Mouse (Mus musculus) limb, embryonic 12.5 days (tissue): ENCODE data around the gene Plau. TPM values are rescaled to one million over a fixed set of nuclear protein-coding genes. Genes with fewer than 3 reads are reported as not detected.

Source experiments
- ATAC-seq: fragments of 200-750 bp; cut with Nextera tagmentation; 2 replicates; pipeline ENCODE4 v1.8.0; 2017; ENCODE audit warnings: low read depth, moderate TSS enrichment; ENCODE audit not compliant: insufficient number of reproducible peaks, insufficient read depth, low FRiP score, low TSS enrichment
- H3K27ac ChIP-seq: fragments of 300-500 bp; sonication (generic); 2 replicates; pipeline ENCODE4 v1.5.1; 2016; ENCODE audit warnings: mild to moderate bottlenecking, moderate library complexity
- H3K27me3 ChIP-seq: fragments of 300-500 bp; sonication (generic); 2 replicates; pipeline ENCODE4 v1.6.1; 2016; ENCODE audit warnings: mild to moderate bottlenecking, moderate library complexity
- H3K36me3 ChIP-seq: fragments of 300-500 bp; sonication (generic); 2 replicates; pipeline ENCODE4 v1.6.1; 2016; ENCODE audit warnings: mild to moderate bottlenecking, moderate library complexity
- H3K4me1 ChIP-seq: fragments of 300-500 bp; sonication (generic); replicated peaks from 2 replicates; pipeline ENCODE4 v1.6.1; 2016
- H3K4me2 ChIP-seq: fragments of 300-500 bp; sonication (generic); 2 replicates; pipeline ENCODE4 v1.6.1; 2016; ENCODE audit warnings: mild to moderate bottlenecking, moderate library complexity
- H3K4me3 ChIP-seq: fragments of 300-500 bp; sonication (generic); replicated peaks from 2 replicates; pipeline ENCODE4 v1.5.1; 2016; ENCODE audit warnings: mild to moderate bottlenecking
- H3K9ac ChIP-seq: fragments of 300-500 bp; sonication (generic); replicated peaks from 2 replicates; pipeline ENCODE4 v1.6.1; 2016; ENCODE audit warnings: mild to moderate bottlenecking, moderate library complexity
- H3K9me3 ChIP-seq: fragments of 300-500 bp; sonication (generic); 2 replicates; pipeline ENCODE4 v1.6.1; 2016; ENCODE audit warnings: mild to moderate bottlenecking, moderate library complexity
- WGBS: fragments of 180-500 bp; shearing (Covaris S2); methylation state at CpG from one replicate; pipeline ENCODE4 v1.1.7; 2016; 5-methylcytosine and 5-hydroxymethylcytosine counted together
- polyA plus RNA-seq: library from polyadenylated mRNA; unstranded; fragments of >200 nt; fragmentation: Nextera tagmentation; extraction: Ambion mirVana; gene quantifications from 2 replicates; pipeline ENCODE4 v1.2.1, GENCODE M21; 2016

Gene Plau
- polyA plus RNA-seq, 1 experiment from 2014 or later, result 0.64 TPM

DNA sequence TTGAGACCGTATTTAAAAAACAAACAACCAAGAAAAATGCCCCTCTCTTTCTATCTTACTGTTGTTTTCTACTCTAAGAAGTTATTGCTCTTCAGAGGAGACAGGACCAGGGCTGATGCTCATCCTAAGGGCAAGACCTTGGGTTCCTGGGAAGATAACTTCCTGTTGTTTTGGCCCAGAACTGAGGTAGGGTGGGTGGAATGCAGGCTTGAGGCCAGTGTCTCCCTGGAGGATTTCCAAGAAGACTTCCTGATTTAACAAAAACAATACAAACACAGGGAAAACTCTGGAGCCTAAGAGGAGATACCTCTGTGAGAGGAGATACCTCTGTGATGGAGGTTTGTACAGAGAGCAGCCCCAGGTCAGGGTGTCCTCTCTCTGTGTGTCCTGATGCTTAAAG lies 35.0 kb downstream of the Plau start:
- ATAC-seq, result no peak
- no peak overlapping the region for H3K4me3 ChIP-seq
- no peaks in the 10 kb centered on the region for H3K36me3 ChIP-seq
- H3K27ac ChIP-seq, result no peak overlapping the region
- no peak overlapping the region for H3K4me2 ChIP-seq
- no peaks in the 10 kb centered on the region for H3K4me1 ChIP-seq
- no peak overlapping the region for H3K9ac ChIP-seq
- H3K9me3 ChIP-seq, result no peaks in the 10 kb centered on the region
- 90% methylated on average over 1 of the region's 1 CpGs for WGBS
- H3K27me3 ChIP-seq, result no peaks in the 10 kb centered on the region

- H3K4me1 ChIP-seq, result no peaks in the 10 kb centered on the region
- no peaks in the 10 kb centered on the region for H3K36me3 ChIP-seq
- no peaks in the 10 kb centered on the region for H3K9me3 ChIP-seq
- ATAC-seq, result no peak
- peak overlapping the region; percentile 29; the same call in 1 of the 2 replicates for H3K27ac ChIP-seq
- 3% methylated on average over 8 of the region's 8 CpGs for WGBS
- no peak overlapping the region for H3K9ac ChIP-seq
- no peak overlapping the region for H3K4me2 ChIP-seq
- H3K27me3 ChIP-seq, result no peaks in the 10 kb centered on the region
- H3K4me3 ChIP-seq, result no peak overlapping the region
Measured at GRCm38 (mm10) chr14:20873307-20873706, 36.8 kb downstream of the Plau start.

DNA sequence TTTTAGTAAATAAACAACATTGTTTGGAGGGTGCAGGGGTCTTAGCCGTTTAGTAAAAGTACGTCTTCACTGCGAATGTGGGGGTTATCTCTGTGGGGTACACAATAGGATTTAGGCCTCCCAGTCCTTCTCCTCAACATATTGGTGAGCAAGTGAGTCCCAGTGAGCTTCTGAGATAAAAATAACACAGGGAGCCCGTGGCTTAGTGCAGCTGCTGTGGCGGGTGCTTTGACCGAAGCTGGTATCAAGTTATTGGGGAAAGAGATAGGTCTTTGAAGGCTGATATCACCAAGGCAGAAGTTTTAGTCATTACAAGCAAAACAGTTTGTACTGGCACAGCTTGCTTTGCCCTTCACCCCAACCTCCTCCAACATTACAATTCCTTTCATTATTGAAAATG lies 37.5 kb downstream of the Plau start:
- no peak for ATAC-seq
- no peaks in the 10 kb centered on the region for H3K27me3 ChIP-seq
- H3K36me3 ChIP-seq, result no peaks in the 10 kb centered on the region
- H3K4me2 ChIP-seq, result no peak overlapping the region
- no peaks in the 10 kb centered on the region for H3K9me3 ChIP-seq
- H3K4me1 ChIP-seq, result no peaks in the 10 kb centered on the region
- H3K9ac ChIP-seq, result no peak overlapping the region
- WGBS, result 47% methylated on average over 6 of the region's 6 CpGs
- H3K4me3 ChIP-seq, result no peak overlapping the region
- peak overlapping the region; percentile 29; the same call in 1 of the 2 replicates for H3K27ac ChIP-seq

DNA sequence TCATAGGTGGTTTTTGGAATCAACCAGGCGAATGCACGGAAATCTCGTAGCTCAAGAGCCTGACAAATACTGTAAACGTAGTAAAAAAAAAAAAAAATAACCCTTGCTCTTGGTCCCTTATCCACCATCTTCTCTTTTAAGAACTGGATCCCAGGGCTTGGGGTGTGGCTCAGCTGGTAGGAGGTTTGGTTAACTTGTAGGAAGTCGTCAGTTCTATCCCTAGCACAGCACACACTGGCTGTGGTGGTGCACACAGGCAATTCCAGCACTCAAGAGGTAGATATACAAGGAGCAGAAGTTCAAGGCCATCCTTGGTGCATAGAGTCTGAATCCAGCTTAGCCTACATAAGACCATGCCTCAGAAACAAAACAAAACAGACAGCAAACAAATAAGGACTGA lies 48.2 kb downstream of the Plau start:
- Histone ChIP-seq H3K4me2 (no peak overlapping the region), H3K27ac (0 out of 2 replicates have a peak overlapping the region, but pooled peaks have one; percentile 50)
- WGBS, result 83% methylated on average over 5 of the region's 5 CpGs

GRCm38 (mm10) chr14:20885091-20885888 lies 48.8 kb downstream of the Plau start:
- no peaks in the 10 kb centered on the region for H3K9me3 ChIP-seq
- H3K27me3 ChIP-seq, result no peaks in the 10 kb centered on the region
- ATAC-seq, result no peak
- H3K36me3 ChIP-seq, result no peaks in the 10 kb centered on the region
- no peak overlapping the region for H3K4me2 ChIP-seq
- H3K27ac ChIP-seq, result peak overlapping the region; percentile 50; the same call in 1 of the 2 replicates
- WGBS, result 39% methylated on average over 10 of the region's 10 CpGs
- H3K4me1 ChIP-seq, result peaks cover 20% of the 10 kb centered on the region
- no peak overlapping the region for H3K4me3 ChIP-seq
- H3K9ac ChIP-seq, result no peak overlapping the region; the same call in 1 of the 2 replicates

More for the DNA sequence above, 48.2 kb downstream of the Plau start:
- H3K36me3 ChIP-seq, result no peaks in the 10 kb centered on the region
- H3K4me1 ChIP-seq, result peaks cover 20% of the 10 kb centered on the region
- H3K9me3 ChIP-seq, result no peaks in the 10 kb centered on the region
- no peak overlapping the region for H3K9ac ChIP-seq
- no peak overlapping the region for H3K4me3 ChIP-seq
- no peaks in the 10 kb centered on the region for H3K27me3 ChIP-seq
- no peak for ATAC-seq

DNA sequence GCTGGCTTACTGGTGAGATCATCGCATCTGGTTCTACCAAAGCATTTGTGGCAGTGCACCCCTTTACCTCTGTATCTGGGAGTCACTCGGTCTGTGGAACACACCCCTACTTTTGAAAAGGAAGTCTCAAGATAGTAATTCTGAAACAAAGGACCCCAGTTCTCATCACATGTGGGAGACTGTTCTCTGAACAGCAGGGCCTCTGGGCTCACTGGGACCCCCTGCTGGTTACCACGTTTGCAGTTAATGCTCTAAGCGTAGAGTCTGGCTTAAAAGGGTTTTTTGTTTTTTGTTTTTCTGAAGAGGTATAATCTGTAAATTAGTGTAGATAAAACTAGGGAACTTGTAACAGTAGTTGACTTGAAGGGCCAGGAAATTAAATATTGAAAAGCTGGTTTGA lies 49.8 kb downstream of the Plau start:
- H3K4me1 ChIP-seq, result peaks cover 18% of the 10 kb centered on the region
- H3K4me2 ChIP-seq, result no peak overlapping the region
- no peak for ATAC-seq
- H3K9me3 ChIP-seq, result no peaks in the 10 kb centered on the region
- WGBS, result 32% methylated on average over 4 of the region's 4 CpGs
- no peak overlapping the region for H3K9ac ChIP-seq
- no peaks in the 10 kb centered on the region for H3K36me3 ChIP-seq
- H3K27ac ChIP-seq, result peak overlapping the region; percentile 18; the same call in 1 of the 2 replicates
- H3K4me3 ChIP-seq, result no peak overlapping the region
- no peaks in the 10 kb centered on the region for H3K27me3 ChIP-seq

DNA sequence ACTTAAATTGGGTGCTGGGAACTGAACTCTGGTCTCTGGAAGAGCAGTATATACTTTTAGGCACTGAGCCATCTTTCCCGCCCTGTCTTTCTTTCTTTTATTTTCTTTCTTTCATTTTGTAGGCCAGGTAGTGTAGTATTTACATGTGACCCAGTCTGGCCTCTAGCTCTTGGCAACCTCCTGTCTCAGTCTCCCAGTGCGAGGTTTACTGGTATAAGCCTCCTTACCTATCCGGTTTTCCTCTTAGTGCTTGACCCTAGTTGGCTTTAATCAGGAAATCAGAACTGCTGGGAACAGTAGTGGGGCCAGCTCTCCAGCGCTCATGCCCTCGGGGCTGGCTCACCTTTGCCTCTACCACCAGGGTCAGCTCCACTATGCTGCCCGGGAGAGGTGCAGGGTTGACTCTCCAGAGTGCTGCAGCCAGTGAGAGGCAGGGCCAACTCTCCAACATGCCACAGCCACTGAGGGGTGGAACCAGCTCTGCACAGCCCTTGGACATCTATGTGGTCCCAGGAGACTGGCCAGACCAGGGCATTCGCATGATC lies 51.2 kb downstream of the Plau start:
- H3K4me3 ChIP-seq, result no peak overlapping the region
- peaks cover 31% of the 10 kb centered on the region for H3K4me1 ChIP-seq
- ATAC-seq, result no peak
- no peaks in the 10 kb centered on the region for H3K36me3 ChIP-seq
- H3K4me2 ChIP-seq, result no peak overlapping the region
- no peak overlapping the region for H3K9ac ChIP-seq
- 81% methylated on average over 7 of the region's 7 CpGs for WGBS
- H3K27me3 ChIP-seq, result no peaks in the 10 kb centered on the region
- H3K27ac ChIP-seq, result no peak overlapping the region
- no peaks in the 10 kb centered on the region for H3K9me3 ChIP-seq

DNA sequence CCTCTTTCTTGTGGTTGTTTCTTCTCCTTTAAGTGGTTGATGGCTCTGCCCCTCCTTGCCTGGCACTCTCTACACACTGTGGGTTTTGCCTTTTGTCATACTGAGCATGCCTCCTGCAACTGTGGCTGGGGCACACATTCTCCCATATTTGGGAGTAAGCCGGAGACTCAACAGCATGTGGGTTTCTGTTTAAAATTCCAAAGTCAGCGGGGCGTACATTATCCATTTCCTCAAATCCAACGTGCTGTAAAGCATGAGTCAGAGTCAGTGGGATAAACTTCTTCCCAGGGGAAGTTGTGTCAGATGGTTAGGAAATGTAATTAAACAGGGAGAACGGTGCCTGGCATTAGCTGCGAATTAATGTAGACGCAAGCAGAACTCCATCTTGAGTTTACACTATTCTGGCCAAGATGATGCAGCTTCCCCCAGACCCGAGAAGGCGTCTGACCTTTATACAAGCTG lies 55.5 kb downstream of the Plau start:
- 32% methylated on average over 9 of the region's 9 CpGs for WGBS
- H3K9ac ChIP-seq, result no peak overlapping the region
- no peaks in the 10 kb centered on the region for H3K9me3 ChIP-seq
- H3K4me1 ChIP-seq, result peaks cover 23% of the 10 kb centered on the region
- ATAC-seq, result peak; percentile 86
- H3K4me3 ChIP-seq, result no peak overlapping the region
- H3K36me3 ChIP-seq, result no peaks in the 10 kb centered on the region
- peak overlapping the region; percentile 64 for H3K27ac ChIP-seq
- no peaks in the 10 kb centered on the region for H3K27me3 ChIP-seq
- peak overlapping the region; percentile 17 for H3K4me2 ChIP-seq

Other genes starting within 250 kb of the Plau start
- gene Usp54, start 195.6 kb upstream of the Plau start, polyA plus RNA-seq, result 11.4 and 13.7 TPM in 2 replicates
- gene Myoz1, start 180.1 kb upstream of the Plau start, polyA plus RNA-seq, result 1.3 and 1.5 TPM in 2 replicates
- 11.7 and 14.2 TPM in 2 replicates for gene Synpo2l, start 168.3 kb upstream of the Plau start, polyA plus RNA-seq
- 77.2 and 91.2 TPM in 2 replicates for gene Sec24c, start 162.4 kb upstream of the Plau start, polyA plus RNA-seq
- gene Fut11, start 141.7 kb upstream of the Plau start, polyA plus RNA-seq, result 24.9 and 27.2 TPM in 2 replicates
- gene Chchd1, start 133.7 kb upstream of the Plau start, polyA plus RNA-seq, result 243 and 264 TPM in 2 replicates
- 37.5 and 43.6 TPM in 2 replicates for gene Zswim8, start 129.1 kb upstream of the Plau start, polyA plus RNA-seq
- gene Ndst2, start 102.1 kb upstream of the Plau start, polyA plus RNA-seq, result 29.6 and 33.1 TPM in 2 replicates
- gene Camk2g, start 42.6 kb upstream of the Plau start, polyA plus RNA-seq, result 59.0 and 67.8 TPM in 2 replicates
- gene Vcl, start 92.7 kb downstream of the Plau start, polyA plus RNA-seq, result 51.1 and 55.4 TPM in 2 replicates
- gene Ap3m1, start 215.8 kb downstream of the Plau start, polyA plus RNA-seq, result 75.0 and 79.9 TPM in 2 replicates
- gene Adk, start 215.9 kb downstream of the Plau start, polyA plus RNA-seq, result 155 TPM in 2 replicates